Mouse (Mus musculus) T-helper 17 cell (primary cell): Measurements from ENCODE around the gene Ttc8.
"Not testable (repeated sequence)": the region's sequence is repeated elsewhere in the genome, so short reads cannot be mapped to it uniquely, and the experiment has no call there.

ENCODE experiments used
- in situ Hi-C, 2 experiments: fragments of 300-600 bp; cut with MboI, MseI; formaldehyde crosslinking; loops; 1 replicate in 1 of 2; 2 replicates in 1 of 2; pipeline ENCODE4 v1.15.1; 2025; ENCODE audit warnings: high pct_unique_total_duplicates in 2 of 2

Gene Ttc8

DNA sequence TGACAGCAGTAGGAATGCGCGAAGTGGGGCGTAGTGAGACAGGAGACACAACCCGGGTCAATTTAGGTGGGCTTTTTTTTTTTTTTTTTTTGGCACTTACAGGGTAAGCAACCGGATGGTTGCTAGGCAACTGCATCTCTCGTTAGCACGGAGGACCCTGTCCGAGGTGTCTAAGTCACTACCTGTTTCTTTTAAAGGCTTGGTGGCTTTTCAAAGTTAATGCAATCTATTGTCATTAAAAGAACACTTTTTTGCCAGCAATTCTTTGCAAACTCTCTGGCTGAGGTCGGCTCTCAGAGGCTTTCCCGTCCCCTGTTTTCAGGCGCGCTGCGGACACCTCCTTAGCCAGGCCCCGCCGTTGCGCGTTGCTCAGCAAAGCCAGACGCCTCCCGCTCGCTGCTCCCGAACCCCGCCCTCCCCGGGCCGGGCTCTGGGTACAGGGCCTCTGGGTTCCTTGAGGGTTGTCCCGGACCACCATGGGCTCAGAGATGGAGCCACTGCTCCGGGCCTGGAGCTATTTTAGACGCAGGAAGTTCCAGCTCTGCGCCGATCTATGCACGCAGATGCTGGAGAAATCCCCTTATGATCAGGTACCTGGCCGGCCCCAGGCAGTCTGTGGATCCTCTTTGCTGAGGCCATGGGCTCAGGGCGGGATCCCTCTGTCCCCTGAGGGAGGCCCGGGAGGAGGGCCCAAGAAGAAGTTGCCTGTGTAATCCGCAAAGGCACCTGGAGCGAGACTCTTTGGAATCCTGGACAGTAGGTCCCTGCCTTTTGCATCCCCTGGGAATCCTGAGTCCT is at the start of gene Ttc8:
Gene Ttc8, plus strand, starts transcription at position 381 of the 798 bp plus-strand sequence.
- in situ Hi-C loops = no loop called here

GRCm38 (mm10) chr12:98872836-98873235 is 47.5 kb upstream of the Ttc8 start:
- in situ Hi-C loops = no loop called here

- in situ Hi-C loops = no loop called here
Measured at GRCm38 (mm10) chr12:98875216-98875615, 45.2 kb upstream of the Ttc8 start.

- in situ Hi-C loops = no loop called here
Measured at GRCm38 (mm10) chr12:98878693-98879092, 41.7 kb upstream of the Ttc8 start.

GRCm38 (mm10) chr12:98881796-98882195 is 38.6 kb upstream of the Ttc8 start:
- in situ Hi-C loops = no loop called here

DNA sequence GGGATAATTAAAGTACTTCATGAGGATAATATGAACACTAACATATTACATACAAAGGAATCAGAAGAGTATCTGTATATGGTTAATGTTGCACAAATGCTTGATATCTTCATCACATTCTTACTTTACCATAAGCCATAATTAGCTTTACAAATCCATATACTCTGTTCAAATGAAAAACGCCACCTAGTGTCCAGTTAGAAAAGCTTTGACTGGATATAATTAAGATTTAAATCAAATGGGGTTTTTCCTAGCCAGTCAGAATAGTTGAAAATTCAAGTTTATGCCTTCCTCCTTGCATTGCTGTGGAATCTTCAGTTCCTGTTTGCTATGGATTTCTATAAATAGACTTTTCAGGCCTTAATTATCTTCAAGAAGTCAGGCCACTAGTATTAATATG is 35.9 kb upstream of the Ttc8 start:
- in situ Hi-C loops = no loop called here

DNA sequence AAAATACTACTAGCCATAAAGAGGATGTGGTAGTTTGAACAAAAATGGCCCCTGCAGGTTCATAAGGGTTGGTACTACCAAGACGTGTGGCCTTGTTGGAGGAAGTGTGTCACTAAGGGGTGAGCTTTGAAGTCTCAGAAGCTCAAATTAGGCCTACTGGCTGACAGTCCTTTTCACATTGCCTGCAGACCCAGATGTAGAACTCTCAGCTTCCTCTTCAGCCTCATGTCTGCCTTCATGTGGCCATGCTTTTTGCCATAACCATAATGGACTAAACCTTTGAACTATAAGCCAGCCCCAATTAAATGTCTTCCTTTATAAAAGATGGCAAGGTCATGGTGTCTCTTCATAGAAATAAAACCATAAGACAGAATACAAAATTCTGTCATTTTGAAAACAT is 23.6 kb upstream of the Ttc8 start:
- in situ Hi-C loops = no loop called here

DNA sequence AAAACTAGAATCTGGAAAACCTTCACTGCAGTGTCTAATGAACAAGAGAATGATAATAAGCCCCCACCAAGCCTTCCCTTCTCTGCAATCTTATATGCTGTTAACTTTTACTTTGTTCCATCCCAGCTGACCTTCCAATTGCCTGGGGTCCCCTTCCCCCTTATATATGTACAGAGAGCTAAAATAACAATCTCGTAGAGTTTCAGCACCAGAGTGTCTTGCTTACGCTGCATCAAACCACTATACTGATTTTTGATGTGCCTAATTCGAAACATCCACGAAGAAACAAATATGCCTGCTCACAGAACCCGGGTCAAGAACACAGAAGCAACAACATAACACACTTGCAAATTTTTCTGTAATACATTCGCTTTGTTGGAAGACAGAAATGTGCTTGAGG is 20.7 kb upstream of the Ttc8 start:
- in situ Hi-C loops = no loop called here

DNA sequence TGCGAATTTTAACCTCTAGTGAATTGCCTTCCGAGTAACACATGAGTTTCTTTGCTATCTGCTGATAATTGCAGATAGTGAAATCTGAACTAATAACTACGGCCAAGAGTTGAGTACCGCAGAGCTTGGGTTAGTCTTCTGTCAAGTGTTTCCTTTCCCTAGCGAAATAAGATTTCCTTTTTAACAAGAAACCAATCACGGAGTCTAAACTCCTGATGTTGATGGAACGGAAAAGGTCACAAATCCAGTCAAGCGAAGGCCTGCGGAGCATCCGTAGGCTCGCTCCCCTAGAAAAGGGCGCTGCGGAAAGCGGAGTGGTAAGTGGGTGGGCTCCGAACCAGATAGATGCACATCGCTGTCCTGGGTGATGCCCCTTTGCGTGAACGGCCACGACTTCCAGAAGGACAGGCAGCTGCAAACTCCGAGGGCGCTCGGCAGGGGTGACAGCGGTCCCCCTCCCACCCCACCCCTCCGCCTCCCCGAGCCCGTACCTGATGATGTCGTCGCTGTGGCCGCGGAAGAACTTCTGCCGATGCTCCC is 20.0 kb upstream of the Ttc8 start:
- in situ Hi-C loops = no loop called here

DNA sequence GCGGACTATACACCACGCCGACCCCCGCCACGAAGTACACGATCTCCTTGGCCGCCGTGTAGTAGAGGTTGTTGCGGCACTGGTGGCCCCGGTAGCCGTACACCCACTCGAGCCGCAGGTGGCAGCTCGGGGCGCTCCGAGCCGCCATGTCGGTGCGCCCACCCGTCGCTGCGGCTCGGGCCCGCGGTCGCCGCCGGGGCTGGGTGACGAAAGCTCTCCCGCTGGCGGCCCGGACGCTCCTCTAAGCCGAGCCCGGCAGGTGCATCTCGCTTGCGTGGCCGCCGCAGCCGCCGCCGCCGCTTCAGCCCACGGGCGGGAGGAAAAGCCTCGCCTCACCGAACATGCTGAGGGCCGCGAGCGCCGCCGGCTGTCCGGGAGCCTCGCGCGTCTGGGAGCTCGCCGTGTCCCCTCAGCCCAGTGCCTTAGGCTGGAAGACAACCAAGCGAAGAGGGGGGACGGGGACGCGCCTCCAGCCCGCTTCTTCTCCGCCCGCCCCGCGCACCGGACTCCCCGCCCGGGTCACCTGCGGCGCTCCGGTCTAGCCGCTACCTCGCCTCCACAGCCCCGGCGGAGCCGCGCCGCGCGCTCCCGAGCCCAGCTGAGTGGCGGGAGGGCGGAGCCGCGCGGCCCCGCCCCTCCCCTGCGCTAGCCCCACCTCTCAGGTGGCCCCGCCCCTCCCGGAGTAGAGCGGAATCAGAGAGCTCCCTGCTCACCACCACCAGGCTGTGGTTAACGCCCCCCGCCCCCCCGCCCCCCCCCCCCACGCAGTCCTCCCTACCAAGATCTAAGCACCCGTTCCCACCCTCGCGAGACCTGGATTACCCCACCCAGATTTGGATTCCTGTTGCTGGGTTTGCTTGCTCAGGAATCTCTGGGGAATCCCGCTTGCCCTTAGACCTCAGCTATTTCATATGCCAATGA is 19.2 kb upstream of the Ttc8 start, which contains the start of gene Eml5:
Gene Eml5, minus strand, starts transcription at position 604 of the 921 bp plus-strand sequence.
- in situ Hi-C loops = no loop called here

GRCm38 (mm10) chr12:98905466-98905865 is 14.9 kb upstream of the Ttc8 start:
- in situ Hi-C loops = no loop called here

- in situ Hi-C loops = no loop called here
Measured at GRCm38 (mm10) chr12:98910096-98910495, 10.3 kb upstream of the Ttc8 start.

DNA sequence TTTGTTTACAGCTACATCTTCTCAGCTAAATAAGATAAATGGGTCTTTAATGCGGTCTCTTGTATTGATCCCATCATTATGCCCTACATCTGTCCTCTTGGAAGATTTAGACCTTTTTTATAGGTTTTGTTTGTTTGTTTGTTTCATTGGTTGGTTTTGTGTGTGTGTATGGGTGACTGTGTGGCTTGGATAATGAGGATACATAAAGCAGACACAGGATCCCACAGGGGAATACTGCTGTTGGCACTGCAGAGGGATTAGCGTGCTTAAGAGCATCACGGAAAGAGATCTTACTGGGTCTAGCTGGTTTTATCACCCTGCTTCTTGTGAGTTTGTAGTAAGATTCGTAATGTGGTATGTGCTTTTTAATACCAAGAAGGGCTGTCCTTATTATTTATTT is 10.8 kb downstream of the Ttc8 start:
- in situ Hi-C loops = no loop called here

- in situ Hi-C loops = no loop called here
Measured at GRCm38 (mm10) chr12:98932441-98932840, 12.1 kb downstream of the Ttc8 start.

GRCm38 (mm10) chr12:98932856-98933255 is 12.5 kb downstream of the Ttc8 start:
- in situ Hi-C loops = no loop called here

DNA sequence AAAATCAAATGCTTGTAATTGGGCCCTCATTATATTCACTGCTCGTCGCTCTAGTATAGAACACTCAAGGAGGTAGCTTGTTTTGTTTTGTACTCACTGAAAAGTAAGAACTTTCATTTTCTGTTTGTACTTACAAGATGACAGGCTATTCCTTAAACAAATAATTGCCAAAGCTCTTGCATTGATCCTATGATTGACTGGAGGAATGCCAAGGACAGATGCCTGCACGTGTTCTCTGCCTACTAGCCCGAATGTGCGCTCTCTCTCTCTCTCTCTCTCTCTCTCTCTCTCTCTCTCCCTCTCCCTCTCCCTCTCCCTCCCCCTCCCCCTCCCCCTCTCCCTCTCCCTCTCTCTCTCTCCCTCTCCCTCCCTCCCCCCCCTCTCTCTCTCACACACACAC is 30.9 kb downstream of the Ttc8 start:
- in situ Hi-C loops = not testable (repeated sequence)

DNA sequence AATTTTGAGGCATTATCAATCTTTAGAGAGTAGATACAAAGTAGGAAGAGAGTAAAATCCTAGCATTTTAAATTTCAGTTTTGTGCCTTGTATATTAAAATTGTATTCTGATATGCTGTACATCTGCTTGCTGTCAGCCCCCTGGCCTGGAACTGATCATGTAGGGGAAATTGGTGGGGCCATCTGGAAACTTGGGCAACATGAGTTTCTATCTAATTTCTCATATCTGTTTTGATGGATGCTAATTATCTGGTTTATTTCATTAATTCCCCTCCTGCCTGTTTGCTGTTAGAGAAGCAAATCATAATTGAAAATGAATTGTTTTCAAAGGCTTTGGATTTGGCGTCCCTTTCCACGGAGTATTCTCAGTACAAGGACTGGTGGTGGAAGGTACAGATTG is 36.6 kb downstream of the Ttc8 start:
- in situ Hi-C loops = no loop called here

GRCm38 (mm10) chr12:98957455-98957854 is 37.1 kb downstream of the Ttc8 start:
- in situ Hi-C loops = no loop called here

DNA sequence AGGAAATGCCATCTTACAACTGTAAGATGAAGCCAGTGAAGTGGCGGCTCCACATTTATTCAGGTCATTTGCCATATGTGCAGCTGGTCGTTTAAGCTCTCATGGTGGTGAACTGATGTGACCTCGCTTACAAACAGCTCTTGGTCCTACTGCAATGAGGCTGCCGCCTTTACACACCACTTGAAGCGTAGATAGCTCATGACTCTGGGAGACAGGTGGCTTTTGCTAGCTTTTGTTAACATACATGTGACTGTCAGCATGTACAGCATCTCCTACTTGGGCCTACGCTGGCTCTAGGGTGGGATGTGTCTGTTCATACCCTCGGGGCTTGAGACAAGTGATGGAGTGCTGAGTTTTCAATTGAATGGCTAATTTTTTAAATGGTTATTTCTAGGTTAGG is 40.6 kb downstream of the Ttc8 start:
- in situ Hi-C loops = no loop called here

DNA sequence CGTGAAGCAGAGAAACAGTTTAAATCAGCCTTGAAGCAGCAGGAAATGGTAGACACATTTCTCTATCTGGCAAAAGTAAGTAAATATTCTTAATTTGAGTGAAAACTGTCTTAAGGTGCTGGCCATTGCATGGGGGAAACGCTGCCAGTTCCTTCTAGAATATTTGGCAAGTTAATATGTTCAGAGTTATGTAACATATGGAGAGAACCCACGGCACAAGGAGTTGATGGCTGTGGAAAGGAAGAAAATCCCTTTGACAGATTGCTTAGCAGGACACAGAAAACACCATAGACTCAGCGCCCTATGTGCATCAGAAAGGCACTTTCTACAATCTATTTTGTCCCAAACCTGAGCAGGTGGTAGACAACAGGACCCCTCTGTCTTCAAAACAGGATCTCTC is 41.0 kb downstream of the Ttc8 start:
- in situ Hi-C loops = no loop called here

DNA sequence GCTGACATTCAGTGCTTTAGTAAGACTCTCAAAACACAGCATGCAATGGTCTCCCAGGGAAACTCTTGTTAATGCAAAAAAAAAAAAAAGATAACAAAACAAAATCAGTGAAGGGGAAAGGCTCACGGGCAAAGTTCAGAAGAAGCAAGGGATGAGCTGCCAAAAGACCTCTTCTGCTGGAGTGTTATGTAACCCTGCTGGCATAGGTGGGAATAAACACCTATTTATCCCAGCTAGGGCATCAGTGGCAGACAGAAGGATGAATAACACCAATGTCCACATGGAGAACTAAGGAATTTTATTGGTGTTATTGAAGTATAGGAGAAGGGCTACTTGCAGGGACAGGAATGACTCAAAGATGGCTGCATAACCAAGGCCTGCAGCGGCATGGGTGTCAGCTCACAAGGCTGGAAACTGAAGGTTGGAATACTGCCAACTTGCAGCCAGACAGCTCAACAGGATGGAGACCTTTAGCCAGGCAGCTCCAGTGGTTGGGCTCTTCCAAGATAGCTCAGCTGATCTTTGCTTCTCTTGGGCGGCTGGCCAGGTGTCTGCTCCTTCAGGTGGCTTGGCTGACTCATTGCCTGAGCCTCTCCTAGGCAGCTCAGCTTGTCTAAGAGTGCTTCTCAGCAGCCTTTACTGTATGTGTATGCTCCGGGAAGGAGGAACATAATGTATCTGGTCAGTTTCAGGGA is 45.2 kb downstream of the Ttc8 start:
- in situ Hi-C loops = no loop called here

DNA sequence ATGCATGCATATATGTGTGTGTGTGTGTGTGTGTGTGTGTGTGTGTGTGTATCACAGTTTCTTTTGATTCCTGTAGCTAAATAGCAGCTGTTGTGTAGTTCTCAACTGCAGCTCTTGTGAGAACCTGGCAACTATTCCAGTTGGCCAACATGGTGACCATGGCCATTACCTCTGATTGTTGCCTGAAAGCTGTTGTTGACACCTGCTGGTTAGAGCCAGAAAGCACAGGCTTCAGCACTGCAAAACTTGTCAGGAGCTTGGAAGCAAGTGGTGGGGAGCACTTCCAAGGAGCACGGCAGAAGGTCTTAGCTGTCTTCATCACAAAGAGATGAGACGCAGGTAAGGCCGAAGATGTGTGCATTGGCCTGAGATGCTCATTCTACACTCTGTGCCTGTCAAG is 51.9 kb downstream of the Ttc8 start:
- in situ Hi-C loops = no loop called here
